Mouse (Mus musculus) bone marrow, adult 2 months (tissue): Measurements from ENCODE around the gene Smarce1.

Experiments used
- CTCF ChIP-seq: fragments of 200-500 bp; IDR thresholded peaks from 2 replicates; pipeline ENCODE4 v1.5.1; 2011; ENCODE audit warnings: low read length, control low read depth; ENCODE audit not compliant: control insufficient read depth, insufficient read depth
- POLR2A ChIP-seq: fragments of 200-500 bp; IDR thresholded peaks from 2 replicates; pipeline ENCODE4 v1.6.1; 2011; ENCODE audit warnings: low read depth, mild to moderate bottlenecking, control low read depth, low read length, borderline replicate concordance; ENCODE audit not compliant: control insufficient read depth

DNA sequence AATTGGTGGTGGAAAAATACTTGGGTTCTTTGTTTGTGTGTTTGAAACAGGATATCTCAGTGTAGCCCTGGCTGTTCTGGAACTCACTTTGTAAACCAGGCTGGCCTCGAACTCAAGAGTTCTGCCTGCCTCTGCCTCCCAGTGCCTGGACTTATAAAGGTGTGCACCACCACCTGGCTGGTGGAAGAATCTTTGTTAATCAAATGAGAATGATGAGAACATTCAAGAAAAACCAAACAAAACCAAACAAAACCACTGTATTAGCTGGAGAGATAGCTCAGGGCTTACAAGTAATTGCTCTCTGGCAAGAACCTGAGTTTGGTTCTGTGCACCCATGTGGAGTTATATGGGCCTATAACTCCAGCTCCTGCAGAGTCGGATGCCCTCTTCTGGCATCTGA lies 61.4 kb downstream of the Smarce1 start:
- TF ChIP-seq CTCF (no peak), POLR2A (no peak)
